Mouse (Mus musculus) limb, embryonic 14.5 days (tissue): ENCODE data around the gene Qser1. TPM values are rescaled to one million over a fixed set of nuclear protein-coding genes. Genes with fewer than 3 reads are reported as not detected.

Experiments
- ATAC-seq: fragments of 200-750 bp; cut with Nextera tagmentation; 2 replicates; pipeline ENCODE4 v1.8.0; 2017; ENCODE audit warnings: low read depth, moderate number of reproducible peaks, moderate TSS enrichment; ENCODE audit not compliant: low FRiP score
- DNase-seq: peaks from one replicate; pipeline ENCODE4 v3.0.0-alpha.2; 2015; ENCODE audit warnings: low spot score
- H3K27ac ChIP-seq: fragments of 300-500 bp; sonication (generic); replicated peaks from 2 replicates; pipeline ENCODE4 v1.5.1; 2014; ENCODE audit warnings: low read depth, mild to moderate bottlenecking, low read length, moderate library complexity, mixed read lengths
- H3K27me3 ChIP-seq: fragments of 300-500 bp; sonication (generic); 2 replicates; pipeline ENCODE4 v1.6.1; 2014; ENCODE audit warnings: low read length, mixed read lengths; ENCODE audit not compliant: control insufficient read depth, insufficient read depth
- H3K36me3 ChIP-seq: fragments of 300-500 bp; sonication (generic); 2 replicates; pipeline ENCODE4 v1.6.1; 2014; ENCODE audit warnings: mild to moderate bottlenecking, low read length, moderate library complexity, mixed read lengths; ENCODE audit not compliant: control insufficient read depth, insufficient read depth
- H3K4me1 ChIP-seq: fragments of 300-500 bp; sonication (generic); 2 replicates; pipeline ENCODE4 v1.6.1; 2014; ENCODE audit warnings: antibody characterized with exemption, low read length, mixed read lengths; ENCODE audit not compliant: control insufficient read depth, insufficient read depth
- H3K4me2 ChIP-seq: fragments of 300-500 bp; sonication (generic); replicated peaks from 2 replicates; pipeline ENCODE4 v1.6.1; 2014; ENCODE audit warnings: low read depth, mild to moderate bottlenecking, low read length, moderate library complexity; ENCODE audit not compliant: severe bottlenecking
- H3K4me3 ChIP-seq: fragments of 300-500 bp; sonication (generic); replicated peaks from 2 replicates; pipeline ENCODE4 v1.5.1; 2014; ENCODE audit warnings: low read length
- H3K9ac ChIP-seq: fragments of 300-500 bp; sonication (generic); 2 replicates; pipeline ENCODE4 v1.6.1; 2014; ENCODE audit warnings: mild to moderate bottlenecking, low read depth, low read length, moderate library complexity; ENCODE audit not compliant: severe bottlenecking
- H3K9me3 ChIP-seq: fragments of 300-500 bp; sonication (generic); 2 replicates; pipeline ENCODE4 v1.6.1; 2016; ENCODE audit warnings: low read length; ENCODE audit not compliant: control insufficient read depth
- POLR2A ChIP-seq: fragments of 200-500 bp; IDR thresholded peaks from 2 replicates; pipeline ENCODE4 v1.8.0; 2012; ENCODE audit warnings: inconsistent platforms, mild to moderate bottlenecking, moderate library complexity, borderline replicate concordance; ENCODE audit not compliant: insufficient read depth, insufficient read length; ENCODE audit errors: extremely low read depth
- WGBS: fragments of 180-500 bp; shearing (Covaris S2); extraction: QIAGEN DNeasy Blood & Tissue Kit; methylation state at CpG from one replicate; pipeline ENCODE4 v1.1.7; 2014; 5-methylcytosine and 5-hydroxymethylcytosine counted together
- polyA plus RNA-seq, 2 experiments: library from polyadenylated mRNA; depleted of rRNA in 1 of 2; stranded (reverse) in 1 of 2; unstranded in 1 of 2; fragments of >200 nt; fragmentation: Nextera tagmentation in 1 of 2; extraction: Ambion mirVana in 1 of 2; gene quantifications; 2 replicates each; pipeline versions ENCODE4 v1.2.1 to v1.2.3; 2012 to 2014

Qser1 gene
- polyA plus RNA-seq, 2 experiments: 16.8 to 19.1 TPM

GRCm38 (mm10) chr2:104849276-104849990 lies 32.9 kb upstream of the Qser1 start, which contains the start of gene Prrg4:
Gene Prrg4, minus strand, starts transcription at chr2:104849876.
- peak within 1 kb of the TSS; percentile 100 for H3K4me2 ChIP-seq
- peak within 1 kb of the TSS; percentile 57 for H3K9ac ChIP-seq
- peaks cover 4% of the 10 kb centered on the region; the same call in 1 of the 2 replicates for H3K4me1 ChIP-seq
- H3K36me3 ChIP-seq: no peaks in the 10 kb centered on the region
- no peak within 1 kb of the TSS for H3K27ac ChIP-seq
- no peaks in the 10 kb centered on the region for H3K9me3 ChIP-seq
- peaks cover 14% of the 10 kb centered on the region; the same call in 1 of the 2 replicates for H3K27me3 ChIP-seq
- ATAC-seq (peak; percentile 55), DNase-seq (peak; percentile 47)
- peak within 1 kb of the TSS; percentile 48 for H3K4me3 ChIP-seq
- no peak for TF ChIP-seq POLR2A
- WGBS: under 1% methylated on average over 51 of the region's 62 CpGs

GRCm38 (mm10) chr2:104848235-104849161 lies 31.9 kb upstream of the Qser1 start:
- peak overlapping the region; percentile 100 for H3K4me2 ChIP-seq
- WGBS: 24% methylated on average over 16 of the region's 16 CpGs
- H3K9ac ChIP-seq: no peak overlapping the region
- H3K4me1 ChIP-seq: peaks cover 4% of the 10 kb centered on the region; the same call in 1 of the 2 replicates
- peak overlapping the region; percentile 48 for H3K4me3 ChIP-seq
- TF ChIP-seq POLR2A: no peak
- H3K36me3 ChIP-seq: no peaks in the 10 kb centered on the region
- H3K27ac ChIP-seq: no peak overlapping the region
- H3K27me3 ChIP-seq: peaks cover 14% of the 10 kb centered on the region; the same call in 1 of the 2 replicates
- no peak for ATAC-seq
- no peak for DNase-seq
- no peaks in the 10 kb centered on the region for H3K9me3 ChIP-seq

- WGBS: 45% methylated on average over 2 of the region's 2 CpGs
- no peak for TF ChIP-seq POLR2A
- Histone ChIP-seq H3K4me1 (peaks cover 4% of the 10 kb centered on the region; the same call in 1 of the 2 replicates), H3K4me2 (no peak overlapping the region), H3K36me3 (no peaks in the 10 kb centered on the region), H3K9ac (no peak overlapping the region), H3K4me3 (no peak overlapping the region), H3K27ac (no peak overlapping the region), H3K9me3 (no peaks in the 10 kb centered on the region), H3K27me3 (peaks cover 14% of the 10 kb centered on the region; the same call in 1 of the 2 replicates)
- ATAC-seq (no peak), DNase-seq (peak; percentile 44)
These were observed 31.1 kb upstream of the Qser1 start for GRCm38 (mm10) chr2:104847645-104848044.

GRCm38 (mm10) chr2:104846638-104847414 lies 30.3 kb upstream of the Qser1 start:
- Histone ChIP-seq H3K4me3 (no peak overlapping the region), H3K4me2 (no peak overlapping the region), H3K9ac (no peak overlapping the region), H3K9me3 (no peaks in the 10 kb centered on the region), H3K36me3 (no peaks in the 10 kb centered on the region), H3K27me3 (peaks cover 14% of the 10 kb centered on the region; the same call in 1 of the 2 replicates), H3K27ac (no peak overlapping the region), H3K4me1 (peaks cover 4% of the 10 kb centered on the region; the same call in 1 of the 2 replicates)
- WGBS: 19% methylated on average over 4 of the region's 4 CpGs
- TF ChIP-seq POLR2A: no peak
- ATAC-seq (peak; percentile 2; the same call in 1 of the 2 replicates), DNase-seq (peak; percentile 7)
